Mouse (Mus musculus): Measurements from ENCODE around the gene 1520401A03Rik.

The 1520401A03Rik gene

DNA sequence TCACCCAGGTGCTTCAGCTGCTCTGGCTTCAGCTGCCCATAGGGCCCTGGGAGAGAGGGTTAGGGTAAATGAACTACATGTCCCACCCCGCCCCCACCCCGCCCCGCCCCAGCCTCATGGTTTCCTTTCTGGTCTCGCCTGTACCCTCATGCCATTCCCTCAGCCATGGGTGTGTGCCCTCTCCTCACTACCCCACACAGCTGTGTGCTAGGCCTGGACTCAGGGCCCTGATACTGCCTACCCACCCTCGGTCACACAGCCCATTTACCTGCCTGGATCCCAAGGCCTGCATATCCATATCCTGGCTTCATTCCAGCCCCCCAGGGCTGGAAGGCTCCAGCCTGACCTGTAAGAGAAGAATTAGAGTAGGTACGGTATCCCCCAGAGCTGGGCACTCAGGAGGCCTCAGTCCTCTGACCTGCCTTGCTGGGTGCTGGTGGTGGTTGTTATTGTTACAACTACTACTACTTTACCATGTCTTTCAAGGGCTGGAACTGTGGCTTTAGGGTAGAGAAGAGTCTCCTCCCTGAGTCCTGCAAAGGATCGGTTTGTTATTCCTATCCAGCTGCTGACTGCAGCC is 17.0 kb downstream of the 1520401A03Rik start:
- CTCF ChIA-PET, result interaction anchor here (0.5 kb wide), 2 partner anchors 33 to 61 kb away, joined by 4 to 7 read pairs; no protein-coding TSS in a partner anchor

GRCm38 (mm10) chr17:23704741-23705140 is 17.8 kb downstream of the 1520401A03Rik start:
- CTCF ChIA-PET, result interaction anchor here (1.1 kb wide), 1 partner anchor 22 kb away, joined by 4 read pairs; no protein-coding TSS in a partner anchor

- CTCF ChIA-PET, result no interaction called here
These were observed 19.3 kb downstream of the 1520401A03Rik start for GRCm38 (mm10) chr17:23703301-23703700.

- CTCF ChIA-PET, result interaction anchor here (1.2 kb wide), 1 partner anchor 39 kb away, joined by 5 read pairs; the partner anchor contains the start of gene Bicdl2
These were observed 22.5 kb downstream of the 1520401A03Rik start for GRCm38 (mm10) chr17:23700079-23700478.

- CTCF ChIA-PET, result interaction anchor here (0.5 to 1.2 kb wide), 3 partner anchors 38 to 266 kb away, joined by 3 to 5 read pairs (median 3); partner anchors contain the start of gene Bicdl2
These were observed 23.2 kb downstream of the 1520401A03Rik start for GRCm38 (mm10) chr17:23699131-23700077.

- CTCF ChIA-PET, result no interaction called here
These were observed 26.8 kb downstream of the 1520401A03Rik start for GRCm38 (mm10) chr17:23695801-23696200.

DNA sequence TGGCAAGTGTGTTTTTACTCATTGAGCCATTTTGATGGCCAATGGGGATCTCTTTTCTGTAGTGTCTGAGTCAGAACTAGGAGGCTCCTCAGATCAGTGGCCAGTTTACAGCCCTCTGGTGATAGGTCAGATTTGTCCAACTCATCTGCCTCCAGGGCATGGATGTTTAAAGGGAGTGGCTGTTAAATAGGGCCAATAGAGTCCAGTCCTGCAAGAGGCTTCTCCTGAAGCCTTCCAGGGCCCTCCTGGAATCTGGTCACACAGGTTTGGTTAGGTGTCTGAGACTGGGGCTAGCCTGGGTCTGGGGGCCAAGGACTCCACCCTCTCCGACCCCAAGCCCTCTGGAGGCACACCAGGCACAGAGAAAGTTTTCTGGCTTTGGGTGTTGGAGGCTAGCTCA is 28.1 kb downstream of the 1520401A03Rik start:
- CTCF ChIA-PET, result no interaction called here

DNA sequence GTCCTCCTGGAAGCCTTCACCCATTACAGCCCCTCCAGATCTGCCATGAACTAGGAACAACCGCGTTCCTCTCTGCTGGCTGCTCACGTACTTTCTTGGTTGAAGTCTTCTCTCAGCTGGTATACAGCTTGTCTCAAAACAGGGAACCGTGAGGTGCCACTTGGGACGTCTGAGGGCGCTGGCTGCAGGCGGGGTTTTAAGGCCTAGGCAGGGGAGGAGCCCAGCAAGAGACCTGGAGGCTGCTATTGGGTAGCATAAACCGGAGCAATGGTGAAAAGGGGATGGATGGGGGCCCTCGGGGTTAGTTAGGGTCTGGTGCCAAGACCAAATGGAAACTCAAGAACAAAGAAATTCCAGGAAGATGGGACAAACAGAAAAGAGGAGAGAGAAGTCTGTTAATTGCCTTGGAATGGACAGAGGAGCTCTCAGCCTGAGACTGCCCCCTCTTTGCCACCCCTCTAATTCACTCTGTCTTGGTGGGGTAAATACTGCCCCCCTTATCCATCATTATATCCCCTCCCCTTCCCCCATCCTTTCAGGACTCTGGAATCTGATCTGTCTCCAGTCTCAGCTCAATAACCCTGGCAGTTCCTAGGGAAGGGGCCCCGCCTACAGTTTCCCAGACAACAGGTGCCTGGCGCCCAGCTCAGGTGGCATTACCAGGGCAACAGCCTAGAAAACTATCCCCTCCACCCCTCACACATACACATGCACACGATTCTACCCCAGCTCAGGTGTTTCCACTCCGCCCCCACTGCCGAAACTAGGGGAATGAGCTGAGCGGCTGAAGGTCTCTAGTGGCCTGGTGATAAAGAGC is 38.5 kb downstream of the 1520401A03Rik start, which contains the start of gene Cldn9:
TSS of gene Cldn9 (minus strand) at position 171 of the 817 bp plus-strand sequence.
- CTCF ChIA-PET, result no interaction called here

- CTCF ChIA-PET, result no interaction called here
These were observed 39.4 kb downstream of the 1520401A03Rik start for GRCm38 (mm10) chr17:23683226-23683625.

GRCm38 (mm10) chr17:23682530-23682929 is 40.1 kb downstream of the 1520401A03Rik start:
- CTCF ChIA-PET, result interaction anchor here (1.1 kb wide), 1 partner anchor 22 kb away, joined by 4 read pairs; no protein-coding TSS in a partner anchor

DNA sequence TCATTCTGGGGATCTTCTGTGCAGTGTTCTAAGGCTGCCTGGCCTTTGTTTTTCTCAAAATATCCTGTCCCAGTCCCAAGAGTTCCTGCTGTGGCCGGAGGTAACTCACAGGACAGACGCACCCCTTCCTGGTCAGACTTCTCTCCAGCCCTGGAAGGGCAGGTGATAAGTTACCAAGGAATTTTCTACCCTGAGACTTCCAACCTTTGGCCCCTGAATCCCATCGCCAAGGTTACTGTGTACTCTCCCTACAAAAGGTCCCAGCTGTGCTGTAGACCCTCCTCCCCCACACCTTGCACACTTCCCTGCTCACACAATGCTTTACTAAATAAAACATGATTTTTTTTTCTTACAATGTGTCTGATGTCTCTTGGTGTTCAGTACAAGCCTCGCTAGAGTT is 40.5 kb downstream of the 1520401A03Rik start:
- CTCF ChIA-PET, result interaction anchor here (1.1 kb wide), 1 partner anchor 22 kb away, joined by 4 read pairs; no protein-coding TSS in a partner anchor

DNA sequence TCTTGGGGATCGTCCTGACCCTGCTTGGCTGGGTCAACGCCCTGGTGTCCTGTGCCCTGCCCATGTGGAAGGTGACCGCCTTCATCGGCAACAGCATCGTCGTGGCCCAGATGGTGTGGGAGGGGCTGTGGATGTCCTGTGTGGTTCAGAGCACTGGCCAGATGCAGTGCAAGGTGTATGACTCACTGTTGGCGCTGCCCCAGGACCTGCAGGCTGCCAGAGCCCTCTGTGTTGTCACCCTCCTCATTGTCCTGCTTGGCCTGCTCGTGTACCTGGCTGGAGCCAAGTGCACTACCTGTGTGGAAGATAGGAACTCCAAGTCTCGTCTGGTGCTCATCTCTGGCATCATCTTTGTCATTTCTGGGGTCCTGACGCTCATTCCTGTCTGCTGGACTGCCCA is 41.5 kb downstream of the 1520401A03Rik start:
- CTCF ChIA-PET, result no interaction called here

- CTCF ChIA-PET, result no interaction called here
These were observed 42.2 kb downstream of the 1520401A03Rik start for GRCm38 (mm10) chr17:23680336-23680735.

DNA sequence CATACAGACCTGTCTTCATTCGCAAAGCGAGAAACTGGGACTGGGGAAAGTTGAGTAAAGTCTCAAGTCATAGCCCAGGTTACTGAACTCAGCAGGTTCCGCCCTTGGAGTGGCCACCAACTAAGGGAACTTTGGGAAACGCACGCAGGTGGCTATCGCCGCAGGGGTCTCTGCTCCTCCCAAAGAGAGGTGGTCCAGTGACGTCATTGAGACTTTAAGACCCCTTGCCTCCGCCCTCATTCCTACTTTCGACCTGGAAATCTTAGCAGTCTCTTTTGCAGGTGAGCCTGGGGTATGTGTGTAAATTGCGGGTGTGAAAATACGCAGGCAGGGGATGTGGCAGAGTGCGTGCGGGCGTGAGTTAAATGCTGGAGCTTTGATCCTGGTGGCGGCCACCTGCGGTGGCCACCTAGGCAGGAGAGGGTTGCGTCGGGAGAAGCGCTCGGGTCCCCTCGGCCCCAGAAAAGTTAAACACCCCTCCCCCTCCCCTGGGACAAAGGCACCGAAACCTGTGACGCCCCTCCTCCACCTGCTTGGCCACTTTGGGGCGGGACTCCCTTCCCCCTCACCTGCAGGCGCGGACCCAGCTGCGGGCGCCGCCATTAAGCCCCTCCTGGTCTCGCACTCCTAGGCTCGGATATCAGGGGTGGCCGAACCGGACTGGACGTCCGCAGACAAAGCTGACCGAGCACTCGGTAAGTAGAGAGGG is 43.3 kb downstream of the 1520401A03Rik start, which contains the start of gene Cldn6:
TSS of gene Cldn6 (plus strand) at position 123 of the 709 bp plus-strand sequence.
- CTCF ChIA-PET, result no interaction called here

DNA sequence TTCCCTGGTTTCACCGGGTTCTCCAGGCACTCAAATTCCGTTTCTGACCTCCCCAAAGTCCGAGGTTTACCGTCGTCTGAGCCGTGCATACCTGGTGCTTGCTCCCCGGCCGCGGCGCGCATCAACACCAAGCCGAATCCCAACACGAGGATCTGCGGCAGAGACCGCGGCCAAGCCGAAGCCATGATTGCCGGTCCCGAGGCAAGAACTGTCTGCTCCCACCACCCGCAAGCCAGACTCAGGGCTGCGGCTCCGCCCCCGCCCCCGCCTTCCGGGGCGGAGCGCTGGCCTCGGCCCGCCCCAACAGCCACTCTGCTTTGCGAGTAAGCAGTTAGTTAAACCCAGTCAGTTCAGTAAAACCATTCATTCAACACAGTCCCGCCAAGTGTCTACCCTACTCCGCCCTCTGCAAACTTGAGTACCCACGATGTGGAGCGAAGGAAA is 45.3 kb downstream of the 1520401A03Rik start, which contains the start of gene Tnfrsf12a:
TSS of gene Tnfrsf12a (minus strand) at position 233 of the 444 bp plus-strand sequence.
- CTCF ChIA-PET, result no interaction called here

DNA sequence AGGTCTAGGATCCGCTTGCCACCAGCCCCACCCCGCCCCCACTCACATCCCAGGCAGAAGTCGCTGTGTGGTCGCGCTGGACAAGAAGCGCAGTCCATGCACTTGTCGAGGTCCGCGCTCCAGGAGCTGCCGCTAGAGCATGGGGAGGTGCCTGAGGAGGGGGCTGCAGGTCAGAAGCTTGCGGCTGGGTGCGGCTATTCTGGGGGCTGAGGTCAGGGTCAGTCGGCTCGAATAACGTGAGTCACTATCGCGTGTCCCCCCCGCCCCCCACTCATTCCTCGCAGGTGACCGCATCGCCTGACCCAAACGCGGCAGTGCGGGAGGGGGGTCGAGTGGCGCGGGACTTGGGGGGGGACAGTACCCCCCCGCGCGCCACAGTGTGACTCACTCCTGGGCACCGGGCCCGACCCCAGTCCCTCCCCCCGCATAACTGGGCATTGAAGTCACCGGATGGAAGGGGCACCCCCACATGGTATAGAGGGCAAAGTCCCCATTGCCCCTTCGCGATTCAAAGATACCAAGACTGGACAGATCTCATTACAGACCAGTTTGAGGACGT is 46.0 kb downstream of the 1520401A03Rik start:
- CTCF ChIA-PET, result no interaction called here

- CTCF ChIA-PET, result no interaction called here
These were observed 46.9 kb downstream of the 1520401A03Rik start for GRCm38 (mm10) chr17:23675564-23676281.

GRCm38 (mm10) chr17:23675127-23675526 is 47.5 kb downstream of the 1520401A03Rik start:
- CTCF ChIA-PET, result no interaction called here

- CTCF ChIA-PET, result no interaction called here
These were observed 48.2 kb downstream of the 1520401A03Rik start for GRCm38 (mm10) chr17:23674271-23674952.
